Mouse (Mus musculus): ENCODE measurements around the gene Clic3. TPM values are rescaled to one million over a fixed set of nuclear protein-coding genes. Genes with fewer than 3 reads are reported as not detected.
"Not testable (repeated sequence)": the region's sequence is repeated elsewhere in the genome, so short reads cannot be mapped to it uniquely, and the experiment has no call there.

The Clic3 gene
- polyA plus RNA-seq (2017; shearing (Covaris generic)), result 1 to 10 TPM; 1.2 to 2.2 TPM

GRCm38 (mm10) chr2:25456205-25456953, at the start of gene Clic3:
TSS of gene Clic3 (plus strand) at chr2:25456838.
- no peak for ATAC-seq

GRCm38 (mm10) chr2:25408908-25409307, 47.7 kb upstream of the Clic3 start:
- ATAC-seq, result no peak

GRCm38 (mm10) chr2:25413436-25413835, 43.2 kb upstream of the Clic3 start:
- not testable (repeated sequence) for ATAC-seq

GRCm38 (mm10) chr2:25417426-25417825, 39.2 kb upstream of the Clic3 start:
- ATAC-seq, result no peak

- no peak for ATAC-seq
These were observed 34.7 kb upstream of the Clic3 start for GRCm38 (mm10) chr2:25421896-25422295.

- peak; percentile 69 for ATAC-seq
These were observed 33.8 kb upstream of the Clic3 start, which contains the start of gene Fut7 for GRCm38 (mm10) chr2:25422587-25423410. TSS of gene Fut7 (plus strand) at chr2:25423267.

- no peak for ATAC-seq
These were observed 33.0 kb upstream of the Clic3 start for GRCm38 (mm10) chr2:25423626-25424025.

- no peak for ATAC-seq
These were observed 31.2 kb upstream of the Clic3 start for GRCm38 (mm10) chr2:25425481-25425880.

GRCm38 (mm10) chr2:25426721-25427191, 29.9 kb upstream of the Clic3 start:
- ATAC-seq, result peak; percentile 48

- ATAC-seq, result no peak
These were observed 29.4 kb upstream of the Clic3 start for GRCm38 (mm10) chr2:25427256-25427655.

- peak; percentile 77 for ATAC-seq
These were observed 28.0 kb upstream of the Clic3 start, which contains the start of gene Abca2 for GRCm38 (mm10) chr2:25428442-25429236. TSS of gene Abca2 (plus strand) at chr2:25428703.

GRCm38 (mm10) chr2:25429435-25430180, 27.0 kb upstream of the Clic3 start:
- no peak for ATAC-seq

GRCm38 (mm10) chr2:25430395-25431233, 26.0 kb upstream of the Clic3 start:
- ATAC-seq, result no peak

GRCm38 (mm10) chr2:25431308-25431855, 25.3 kb upstream of the Clic3 start:
- ATAC-seq, result no peak

GRCm38 (mm10) chr2:25432326-25433098, 24.1 kb upstream of the Clic3 start:
- no peak for ATAC-seq

GRCm38 (mm10) chr2:25433101-25433500, 23.5 kb upstream of the Clic3 start:
- ATAC-seq, result no peak

- ATAC-seq, result no peak
These were observed 22.3 kb upstream of the Clic3 start for GRCm38 (mm10) chr2:25434292-25434691.

- no peak for ATAC-seq
These were observed 20.3 kb upstream of the Clic3 start for GRCm38 (mm10) chr2:25436286-25436820.

- ATAC-seq, result no peak
These were observed 15.6 kb upstream of the Clic3 start for GRCm38 (mm10) chr2:25441067-25441466.
